Mouse (Mus musculus) limb, embryonic 12.5 days (tissue): ENCODE data around the gene Nol11. TPM values are rescaled to one million over a fixed set of nuclear protein-coding genes. Genes with fewer than 3 reads are reported as not detected.
"Not testable (repeated sequence)": the region's sequence is repeated elsewhere in the genome, so short reads cannot be mapped to it uniquely, and the experiment has no call there.

Experiments
- ATAC-seq: fragments of 200-750 bp; cut with Nextera tagmentation; 2 replicates; pipeline ENCODE4 v1.8.0; 2017; ENCODE audit warnings: low read depth, moderate TSS enrichment; ENCODE audit not compliant: insufficient number of reproducible peaks, insufficient read depth, low FRiP score, low TSS enrichment
- H3K27ac ChIP-seq: fragments of 300-500 bp; sonication (generic); 2 replicates; pipeline ENCODE4 v1.5.1; 2016; ENCODE audit warnings: mild to moderate bottlenecking, moderate library complexity
- H3K27me3 ChIP-seq: fragments of 300-500 bp; sonication (generic); 2 replicates; pipeline ENCODE4 v1.6.1; 2016; ENCODE audit warnings: mild to moderate bottlenecking, moderate library complexity
- H3K36me3 ChIP-seq: fragments of 300-500 bp; sonication (generic); 2 replicates; pipeline ENCODE4 v1.6.1; 2016; ENCODE audit warnings: mild to moderate bottlenecking, moderate library complexity
- H3K4me1 ChIP-seq: fragments of 300-500 bp; sonication (generic); replicated peaks from 2 replicates; pipeline ENCODE4 v1.6.1; 2016
- H3K4me2 ChIP-seq: fragments of 300-500 bp; sonication (generic); 2 replicates; pipeline ENCODE4 v1.6.1; 2016; ENCODE audit warnings: mild to moderate bottlenecking, moderate library complexity
- H3K4me3 ChIP-seq: fragments of 300-500 bp; sonication (generic); replicated peaks from 2 replicates; pipeline ENCODE4 v1.5.1; 2016; ENCODE audit warnings: mild to moderate bottlenecking
- H3K9ac ChIP-seq: fragments of 300-500 bp; sonication (generic); replicated peaks from 2 replicates; pipeline ENCODE4 v1.6.1; 2016; ENCODE audit warnings: mild to moderate bottlenecking, moderate library complexity
- H3K9me3 ChIP-seq: fragments of 300-500 bp; sonication (generic); 2 replicates; pipeline ENCODE4 v1.6.1; 2016; ENCODE audit warnings: mild to moderate bottlenecking, moderate library complexity
- WGBS: fragments of 180-500 bp; shearing (Covaris S2); methylation state at CpG from one replicate; pipeline ENCODE4 v1.1.7; 2016; 5-methylcytosine and 5-hydroxymethylcytosine counted together
- polyA plus RNA-seq: library from polyadenylated mRNA; unstranded; fragments of >200 nt; fragmentation: Nextera tagmentation; extraction: Ambion mirVana; gene quantifications from 2 replicates; pipeline ENCODE4 v1.2.1, GENCODE M21; 2016

The Nol11 gene
- polyA plus RNA-seq, 1 experiment from 2014 or later, result 72.7 TPM

DNA sequence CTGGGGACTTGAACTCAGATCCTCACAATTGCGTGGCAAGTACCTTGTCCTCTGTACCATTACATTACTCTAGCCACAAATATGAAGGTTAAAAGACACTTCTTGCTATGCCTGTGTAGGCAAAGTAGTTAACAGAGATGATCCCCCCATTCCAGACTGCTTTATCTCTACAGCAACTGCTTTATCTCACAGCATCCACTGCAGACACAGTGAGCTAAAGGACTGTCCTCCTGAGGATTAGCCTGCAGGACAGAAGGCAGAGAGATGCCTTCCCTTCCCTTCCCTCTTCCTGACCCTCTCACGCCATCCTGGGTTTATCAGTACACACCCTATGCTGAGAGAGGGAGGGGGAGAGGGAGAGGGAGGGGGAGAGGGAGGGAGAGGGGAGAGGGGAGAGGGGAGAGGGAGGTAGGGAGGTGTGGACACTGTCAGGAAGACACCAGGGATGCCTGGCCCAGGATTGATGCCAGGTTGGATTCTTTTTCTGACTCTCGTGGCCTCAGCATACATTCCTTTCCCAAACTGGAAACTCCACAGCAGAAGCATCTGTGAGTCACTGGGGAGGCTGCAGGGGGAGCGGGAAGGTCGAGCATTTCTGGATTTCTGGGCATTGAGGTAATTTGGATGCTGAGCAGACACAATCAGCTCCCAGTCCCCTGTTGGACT is 32.1 kb downstream of the Nol11 start:
- no peak overlapping the region for H3K9ac ChIP-seq
- ATAC-seq, result no peak

GRCm38 (mm10) chr11:107155292-107155691 is 33.9 kb downstream of the Nol11 start:
- no peak for ATAC-seq
- no peak overlapping the region for H3K27ac ChIP-seq
- H3K4me3 ChIP-seq, result no peak overlapping the region
- no peaks in the 10 kb centered on the region; the same call in 1 of the 2 replicates for H3K9me3 ChIP-seq
- 89% methylated on average over 5 of the region's 5 CpGs for WGBS
- no peaks in the 10 kb centered on the region for H3K27me3 ChIP-seq
- no peak overlapping the region for H3K4me2 ChIP-seq
- H3K9ac ChIP-seq, result no peak overlapping the region
- H3K36me3 ChIP-seq, result no peaks in the 10 kb centered on the region
- no peaks in the 10 kb centered on the region for H3K4me1 ChIP-seq

More for the DNA sequence above, 32.1 kb downstream of the Nol11 start:
- Histone ChIP-seq H3K27me3 (no peaks in the 10 kb centered on the region), H3K4me2 (no peak overlapping the region), H3K4me1 (no peaks in the 10 kb centered on the region), H3K4me3 (no peak overlapping the region), H3K36me3 (no peaks in the 10 kb centered on the region), H3K27ac (no peak overlapping the region), H3K9me3 (no peaks in the 10 kb centered on the region)
- 50% methylated on average over 5 of the region's 5 CpGs for WGBS

- no peaks in the 10 kb centered on the region for H3K27me3 ChIP-seq
- H3K27ac ChIP-seq, result no peak overlapping the region
- H3K4me1 ChIP-seq, result no peaks in the 10 kb centered on the region
- 76% methylated on average over 7 of the region's 7 CpGs for WGBS
- no peak for ATAC-seq
- no peak overlapping the region for H3K9ac ChIP-seq
- H3K36me3 ChIP-seq, result no peaks in the 10 kb centered on the region
- no peak overlapping the region for H3K4me3 ChIP-seq
- H3K4me2 ChIP-seq, result no peak overlapping the region
- no peaks in the 10 kb centered on the region; the same call in 1 of the 2 replicates for H3K9me3 ChIP-seq
These were observed 34.8 kb downstream of the Nol11 start for GRCm38 (mm10) chr11:107154431-107154830.

GRCm38 (mm10) chr11:107153645-107154044 is 35.5 kb downstream of the Nol11 start:
- ATAC-seq, result no peak
- Histone ChIP-seq H3K4me1 (no peaks in the 10 kb centered on the region), H3K4me3 (no peak overlapping the region), H3K9ac (no peak overlapping the region), H3K4me2 (no peak overlapping the region), H3K9me3 (no peaks in the 10 kb centered on the region; the same call in 1 of the 2 replicates), H3K36me3 (no peaks in the 10 kb centered on the region), H3K27ac (no peak overlapping the region), H3K27me3 (no peaks in the 10 kb centered on the region)
- WGBS, result 74% methylated on average over 5 of the region's 5 CpGs

DNA sequence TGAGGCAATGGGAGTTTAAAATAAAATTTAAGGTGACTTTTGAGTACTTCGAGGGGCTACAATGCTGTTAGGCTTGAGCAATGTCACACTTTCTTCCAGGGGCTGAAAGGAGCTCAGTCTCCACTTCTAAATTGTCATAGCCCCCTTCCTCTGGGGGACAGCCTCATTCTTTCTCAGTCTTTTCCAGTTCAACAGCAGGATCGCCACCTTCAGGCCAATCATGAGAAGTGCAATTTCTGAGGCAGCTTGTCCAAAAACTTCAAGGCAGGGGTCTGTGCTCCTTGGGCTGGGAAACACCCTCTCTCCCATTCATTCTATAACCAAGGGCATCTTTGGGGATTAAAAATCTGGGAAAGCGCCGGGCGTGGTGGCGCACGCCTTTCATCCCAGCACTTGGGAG is 37.4 kb downstream of the Nol11 start:
- no peak for ATAC-seq
- H3K4me3 ChIP-seq, result no peak overlapping the region
- H3K27ac ChIP-seq, result no peak overlapping the region
- H3K27me3 ChIP-seq, result no peaks in the 10 kb centered on the region
- no peak overlapping the region for H3K9ac ChIP-seq
- 73% methylated on average over 7 of the region's 7 CpGs for WGBS
- H3K36me3 ChIP-seq, result no peaks in the 10 kb centered on the region
- H3K4me2 ChIP-seq, result no peak overlapping the region
- H3K9me3 ChIP-seq, result no peaks in the 10 kb centered on the region; the same call in 1 of the 2 replicates
- H3K4me1 ChIP-seq, result no peaks in the 10 kb centered on the region

- not testable (repeated sequence) for H3K27me3 ChIP-seq, ATAC-seq, H3K9me3 ChIP-seq, H3K4me2 ChIP-seq, H3K36me3 ChIP-seq, H3K4me3 ChIP-seq, H3K9ac ChIP-seq, H3K27ac ChIP-seq, H3K4me1 ChIP-seq
- 92% methylated on average over 11 of the region's 11 CpGs for WGBS
These were observed 45.2 kb downstream of the Nol11 start for GRCm38 (mm10) chr11:107143956-107144355.

GRCm38 (mm10) chr11:107142382-107142781 is 46.8 kb downstream of the Nol11 start:
- Histone ChIP-seq H3K9me3 (no peaks in the 10 kb centered on the region), H3K4me2 (no peak overlapping the region), H3K36me3 (no peaks in the 10 kb centered on the region), H3K9ac (no peak overlapping the region), H3K27me3 (no peaks in the 10 kb centered on the region), H3K4me1 (no peaks in the 10 kb centered on the region), H3K27ac (no peak overlapping the region), H3K4me3 (no peak overlapping the region)
- ATAC-seq, result no peak
- 86% methylated on average over 2 of the region's 2 CpGs for WGBS

DNA sequence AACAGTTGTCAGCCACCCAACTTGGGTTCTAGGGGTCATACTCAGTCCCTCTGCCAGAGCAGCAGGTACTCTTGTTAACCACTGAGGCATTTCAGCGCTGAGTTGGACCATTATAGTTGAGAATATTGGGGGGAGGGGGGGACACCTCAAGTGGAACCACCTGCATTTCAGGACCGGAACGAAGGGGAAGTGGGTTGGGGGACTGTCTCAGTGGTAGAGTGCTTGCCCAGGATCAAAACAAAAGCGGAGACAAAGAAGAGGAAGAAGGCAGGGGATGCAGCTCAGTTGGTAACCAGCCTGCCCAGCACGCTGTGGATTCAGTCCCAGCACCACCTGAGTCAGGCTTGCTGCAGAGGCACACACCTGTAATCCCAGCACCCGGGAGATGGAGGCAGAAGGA is 48.4 kb downstream of the Nol11 start:
- no peaks in the 10 kb centered on the region for H3K27me3 ChIP-seq
- 37% methylated on average over 6 of the region's 6 CpGs for WGBS
- no peak overlapping the region for H3K4me3 ChIP-seq
- H3K4me2 ChIP-seq, result no peak overlapping the region
- H3K36me3 ChIP-seq, result no peaks in the 10 kb centered on the region
- H3K27ac ChIP-seq, result no peak overlapping the region
- H3K9me3 ChIP-seq, result no peaks in the 10 kb centered on the region
- no peak for ATAC-seq
- no peak overlapping the region for H3K9ac ChIP-seq
- H3K4me1 ChIP-seq, result no peaks in the 10 kb centered on the region

- ATAC-seq, result no peak
- no peaks in the 10 kb centered on the region for H3K27me3 ChIP-seq
- H3K4me3 ChIP-seq, result no peak overlapping the region
- H3K4me1 ChIP-seq, result no peaks in the 10 kb centered on the region
- H3K27ac ChIP-seq, result no peak overlapping the region
- H3K4me2 ChIP-seq, result no peak overlapping the region
- H3K9ac ChIP-seq, result no peak overlapping the region
- WGBS, result 77% methylated on average over 3 of the region's 3 CpGs
- no peaks in the 10 kb centered on the region for H3K9me3 ChIP-seq
- no peaks in the 10 kb centered on the region for H3K36me3 ChIP-seq
These were observed 50.5 kb downstream of the Nol11 start for GRCm38 (mm10) chr11:107138633-107139032.

DNA sequence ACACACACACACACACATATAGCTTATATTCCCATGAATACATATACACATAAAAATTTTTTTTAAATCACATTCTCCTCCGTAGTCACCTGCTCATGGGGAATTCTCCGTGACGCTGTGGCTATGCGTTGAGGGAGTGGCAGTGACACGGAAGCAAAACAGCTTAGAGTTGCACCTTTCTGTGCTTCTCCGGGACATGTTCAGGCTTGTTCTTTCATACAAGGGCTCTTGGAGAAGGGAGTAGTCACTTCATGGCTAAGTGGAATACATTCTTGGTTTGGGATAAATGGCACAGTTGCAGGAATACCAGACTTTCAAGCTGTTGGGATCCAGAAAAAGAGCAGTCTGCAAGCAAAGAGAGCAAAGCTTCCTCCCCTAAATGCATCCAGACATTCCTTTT is 51.6 kb downstream of the Nol11 start:
- no peak for ATAC-seq
- no peak overlapping the region for H3K27ac ChIP-seq
- no peak overlapping the region for H3K4me2 ChIP-seq
- 96% methylated on average over 6 of the region's 6 CpGs for WGBS
- H3K4me3 ChIP-seq, result no peak overlapping the region
- H3K9me3 ChIP-seq, result no peaks in the 10 kb centered on the region
- no peaks in the 10 kb centered on the region for H3K27me3 ChIP-seq
- peaks cover 3% of the 10 kb centered on the region for H3K4me1 ChIP-seq
- H3K9ac ChIP-seq, result no peak overlapping the region
- H3K36me3 ChIP-seq, result no peaks in the 10 kb centered on the region

DNA sequence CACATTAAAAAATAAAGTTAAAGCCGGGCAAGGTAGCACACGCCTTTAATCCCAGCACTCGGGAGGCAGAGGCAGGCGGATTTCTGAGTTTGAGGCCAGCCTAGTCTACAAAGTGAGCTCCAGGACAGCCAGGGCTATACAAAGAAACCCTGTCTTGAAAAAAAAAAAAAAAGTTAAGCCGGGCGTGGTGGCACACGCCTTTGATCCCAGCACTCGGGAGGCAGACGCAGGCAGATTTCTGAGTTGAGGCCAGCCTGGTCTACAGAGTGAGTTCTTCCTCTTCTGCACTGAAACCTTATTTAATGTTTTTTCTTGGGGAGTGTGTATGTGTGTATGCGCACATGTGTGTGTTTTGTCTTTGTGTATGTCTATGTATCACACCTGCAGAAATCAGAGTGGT is 52.7 kb downstream of the Nol11 start:
- WGBS, result 89% methylated on average over 10 of the region's 10 CpGs
- not testable (repeated sequence) for H3K4me2 ChIP-seq, H3K9ac ChIP-seq, ATAC-seq, H3K36me3 ChIP-seq, H3K27me3 ChIP-seq, H3K9me3 ChIP-seq, H3K27ac ChIP-seq, H3K4me3 ChIP-seq, H3K4me1 ChIP-seq

- no peak overlapping the region for H3K9ac ChIP-seq
- no peak overlapping the region for H3K4me2 ChIP-seq
- peaks cover 5% of the 10 kb centered on the region for H3K4me1 ChIP-seq
- H3K27me3 ChIP-seq, result no peaks in the 10 kb centered on the region
- no peaks in the 10 kb centered on the region for H3K36me3 ChIP-seq
- H3K9me3 ChIP-seq, result no peaks in the 10 kb centered on the region
- 57% methylated on average over 3 of the region's 3 CpGs for WGBS
- no peak overlapping the region for H3K27ac ChIP-seq
- H3K4me3 ChIP-seq, result no peak overlapping the region
- no peak for ATAC-seq
These were observed 53.4 kb downstream of the Nol11 start for GRCm38 (mm10) chr11:107135741-107136140.
